ENCODE assay signal across 19 mouse cellular contexts in the genomic region with DNA sequence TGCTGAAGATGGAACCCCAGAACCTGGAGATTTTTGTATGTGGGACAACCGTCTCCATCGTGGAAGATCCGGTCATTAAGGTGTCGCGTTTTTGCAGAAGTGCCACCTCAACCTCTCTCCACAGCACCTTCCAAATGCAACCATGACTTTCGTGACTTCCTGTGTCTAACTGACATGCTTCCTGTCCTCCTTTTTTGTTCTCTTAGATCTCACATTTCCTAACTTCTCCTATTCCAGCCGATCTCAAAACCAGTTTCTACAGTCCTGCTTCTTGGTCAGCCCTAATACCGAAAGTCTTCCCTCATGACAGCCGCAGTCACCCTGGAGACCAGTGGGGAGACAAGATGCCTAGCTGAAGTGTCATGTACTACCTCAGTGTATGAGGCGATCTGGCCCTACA. TPM values are rescaled to one million over a fixed set of nuclear protein-coding genes. Genes with fewer than 3 reads are reported as not detected.
DNase-seq lines count a peak whose midpoint lies in the region; ATAC-seq lines count a peak whose summit lies in the region.
"Had no signal": no experiment of that assay in that cellular context is flagged by ENCODE, and none has a peak within 500 bp of the region (broad histone marks: within the 10 kb centered on the region; RNA-seq: fewer than 3 reads in every experiment).

No protein-coding gene starts in this region.

- DNase-seq in liver, embryonic 13.5 days, result no peak
- DNase-seq in liver, embryonic 11.5 days (ENCODE audit: low spot score), result no peak
- DNase-seq in thymus, postnatal 25 days, result peak; percentile 47
- no peak for DNase-seq in lung, postnatal 14 days
- no peak for DNase-seq in gastrocnemius, postnatal 10 days
- DNase-seq in right cerebral cortex, postnatal 25 days, result no peak
- DNase-seq: adrenal gland, postnatal 36 days; cerebellum, adult 9-11 months; kidney, adult 8-10 months; right cerebral cortex, postnatal 14 days had no signal

- peak overlapping the region; percentile 39 for H3K27ac ChIP-seq in liver, embryonic 13.5 days
- H3K27ac ChIP-seq in liver, embryonic 11.5 days (ENCODE audit: low read depth, low read length), result no peak overlapping the region
- peak overlapping the region; percentile 29 for H3K27ac ChIP-seq in macrophage
- H3K27ac ChIP-seq: hindbrain, embryonic 10.5 days; limb, embryonic 15.5 days; midbrain, embryonic 12.5 days had no signal

- H3K9ac ChIP-seq in liver, embryonic 13.5 days, result no peak overlapping the region
- H3K9ac ChIP-seq in liver, embryonic 11.5 days (ENCODE audit: low read depth, low read length), result no peak overlapping the region
- H3K9ac ChIP-seq: limb, embryonic 15.5 days; midbrain, embryonic 12.5 days had no signal

- no peaks in the 10 kb centered on the region for H3K9me3 ChIP-seq in liver, embryonic 13.5 days (replicated peaks)
- no peaks in the 10 kb centered on the region for H3K9me3 ChIP-seq in liver, embryonic 11.5 days (ENCODE audit: control insufficient read depth, low read length)
- H3K9me3 ChIP-seq: hindbrain, embryonic 10.5 days; limb, embryonic 15.5 days; midbrain, embryonic 12.5 days had no signal

- peaks cover 40% of the 10 kb centered on the region for H3K4me1 ChIP-seq in liver, embryonic 13.5 days (replicated peaks)
- peaks cover 14% of the 10 kb centered on the region for H3K4me1 ChIP-seq in liver, embryonic 11.5 days (replicated peaks; ENCODE audit: control insufficient read depth, insufficient read depth, low read length)

- peaks cover 51% of the 10 kb centered on the region; the same call in 1 of the 2 replicates for H3K79me2 ChIP-seq in macrophage (ENCODE audit: inconsistent target)

- no peak for ATAC-seq in liver, embryonic 13.5 days (ENCODE audit: low read depth)
- no peak for ATAC-seq in liver, embryonic 11.5 days (replicated peaks; ENCODE audit: low FRiP score)
- ATAC-seq in activated CD4-positive, CD25-positive, alpha-beta regulatory T cell, adult 4 months, result peak; percentile 28
- ATAC-seq: forebrain, embryonic 14.5 days; inflammation-experienced regulatory T-cells, adult 6 months; lung, postnatal 0 days; Patski had no signal

- H3K36me3 ChIP-seq in liver, embryonic 13.5 days, result no peaks in the 10 kb centered on the region
- H3K36me3 ChIP-seq in liver, embryonic 11.5 days (ENCODE audit: control insufficient read depth, insufficient read depth, low read length), result no peaks in the 10 kb centered on the region
- H3K36me3 ChIP-seq in macrophage (ENCODE audit: inconsistent target), result no peaks in the 10 kb centered on the region
- H3K36me3 ChIP-seq: hindbrain, embryonic 10.5 days; limb, embryonic 15.5 days; midbrain, embryonic 12.5 days had no signal

- H3K4me3 ChIP-seq in liver, embryonic 13.5 days (replicated peaks), result no peak overlapping the region
- H3K4me3 ChIP-seq in liver, embryonic 11.5 days (ENCODE audit: low read depth, low read length), result no peak overlapping the region
- H3K4me3 ChIP-seq in macrophage (ENCODE audit: inconsistent target), result no peak overlapping the region
- H3K4me3 ChIP-seq: hindbrain, embryonic 10.5 days; limb, embryonic 15.5 days; midbrain, embryonic 12.5 days had no signal

- H3K27me3 ChIP-seq in liver, embryonic 13.5 days, result peaks cover 15% of the 10 kb centered on the region
- H3K27me3 ChIP-seq in liver, embryonic 11.5 days (replicated peaks; ENCODE audit: control insufficient read depth, insufficient read depth, low read length), result peaks cover 2% of the 10 kb centered on the region; the same call in 1 of the 2 replicates
- H3K27me3 ChIP-seq: Patski had no signal

- 0 out of 2 replicates have a peak overlapping the region, but pooled peaks have one; percentile 12 for H3K4me2 ChIP-seq in liver, embryonic 13.5 days
- H3K4me2 ChIP-seq in liver, embryonic 11.5 days, result no peak overlapping the region; the same call in 1 of the 2 replicates
- H3K4me2 ChIP-seq: limb, embryonic 15.5 days; midbrain, embryonic 12.5 days had no signal

- 29% methylated on average over 10 of the region's 10 CpGs for WGBS in liver, embryonic 13.5 days (ENCODE audit: insufficient replicate concordance)
- 45% methylated on average over 10 of the region's 10 CpGs for WGBS in liver, embryonic 11.5 days
- 3% methylated on average over 10 of the region's 10 CpGs for WGBS in macrophage (ENCODE audit: missing documents)

RNA-seq across cellular contexts. Expression of a gene that starts 5.4 kb away (rescaled TPM):
- polyA plus RNA-seq in liver, embryonic 13.5 days (2015; fragmentation: Nextera tagmentation; extraction: Ambion mirVana), result 7.2 and 8.5 TPM in 2 replicates
- 17.5 and 20.3 TPM in 2 replicates for polyA plus RNA-seq in liver, embryonic 11.5 days (2014; fragmentation: Nextera tagmentation; extraction: Ambion mirVana)
- 10 to 100 TPM; 11.2 to 18.2 TPM for polyA plus RNA-seq in activated CD4-positive, CD25-positive, alpha-beta regulatory T cell, adult 4 months (2017; shearing (Covaris generic))
- total RNA-seq in macrophage (2018; cell fraction: chromatin; rRNA removed), result 1,000 to 10,000 TPM in 2 of 26 experiments, 100 to 1,000 TPM in 24; 111 to 1,491 (median 237) TPM
- total RNA-seq in macrophage (2018; cell fraction: cytosol; rRNA removed), result 100 to 1,000 TPM in 2 of 26 experiments, 10 to 100 TPM in 24; 30.1 to 146 (median 53.5) TPM
- 100 to 1,000 TPM in 21 of 26 experiments, 10 to 100 TPM in 5; 72.7 to 734 (median 143) TPM for total RNA-seq in macrophage (2018; cell fraction: nucleus; rRNA removed)
- polyA plus RNA-seq in macrophage (2018), result 29.8 to 38.1 TPM (median 29.9 TPM) in 3 replicates
- total RNA-seq in gastrocnemius, postnatal 10 days (2021), result 10 to 100 TPM; 19.3 to 21.5 TPM

RNA-seq across cellular contexts. Expression of a gene that starts 55.4 kb away (rescaled TPM):
- 76.9 and 93.6 TPM in 2 replicates for polyA plus RNA-seq in liver, embryonic 13.5 days (2015; fragmentation: Nextera tagmentation; extraction: Ambion mirVana)
- polyA plus RNA-seq in liver, embryonic 11.5 days (2014; fragmentation: Nextera tagmentation; extraction: Ambion mirVana), result 176 and 179 TPM in 2 replicates
- polyA plus RNA-seq in activated CD4-positive, CD25-positive, alpha-beta regulatory T cell, adult 4 months (2017; shearing (Covaris generic)), result 10 to 100 TPM; 33.1 to 38.5 TPM
- 100 to 1,000 TPM in 18 of 26 experiments, 10 to 100 TPM in 8; 27.1 to 186 (median 125) TPM for total RNA-seq in macrophage (2018; cell fraction: chromatin; rRNA removed)
- total RNA-seq in macrophage (2018; cell fraction: cytosol; rRNA removed), result 10 to 100 TPM; 59.7 to 86.9 (median 72.2) TPM
- 100 to 1,000 TPM in 2 of 26 experiments, 10 to 100 TPM in 24; 32.3 to 112 (median 72.3) TPM for total RNA-seq in macrophage (2018; cell fraction: nucleus; rRNA removed)
- 69.8 to 119 TPM (median 79.7 TPM) in 3 replicates for polyA plus RNA-seq in macrophage (2018)
- 10 to 100 TPM; 63.3 to 69.8 TPM for total RNA-seq in gastrocnemius, postnatal 10 days (2021)
